Mouse (Mus musculus): Measurements from ENCODE around the gene Slc3a1. TPM values are rescaled to one million over a fixed set of nuclear protein-coding genes. Genes with fewer than 3 reads are reported as not detected.
A peak's percentile ranks its signal among the peaks of the same experiment; 100 is the strongest.

The Slc3a1 gene
- 7.8 and 8.9 TPM in 2 replicates for polyA plus RNA-seq (2015; fragmentation: Nextera tagmentation; extraction: Ambion mirVana)

GRCm38 (mm10) chr17:85028093-85028739, at the start of gene Slc3a1:
Gene Slc3a1 (plus strand): TSS chr17:85028376.
- Histone ChIP-seq H3K9ac (replicated peaks) (no peak within 1 kb of the TSS; the same call in 1 of the 2 replicates), H3K9me3 (ENCODE audit: low read length) (no peaks in the 10 kb centered on the region), H3K4me2 (ENCODE audit: low read depth, low read length) (peak within 1 kb of the TSS; percentile 48), H3K27me3 (ENCODE audit: insufficient read depth, low read length) (no peaks in the 10 kb centered on the region), H3K36me3 (replicated peaks; ENCODE audit: insufficient read depth, low read length) (no peaks in the 10 kb centered on the region), H3K27ac (ENCODE audit: low read depth) (peak within 1 kb of the TSS; percentile 66; the same call in 1 of the 2 replicates), H3K4me3 (ENCODE audit: low read depth, low read length) (peak within 1 kb of the TSS; percentile 11), H3K4me1 (ENCODE audit: insufficient read depth) (peaks cover 12% of the 10 kb centered on the region)
- TF ChIP-seq EP300 (IDR thresholded peaks at IDR 0.05; ENCODE audit: low read depth) (no peak), CTCF (IDR thresholded peaks at IDR 0.05; ENCODE audit: low read depth) (no peak)
- DNase-seq: no peak
- no peak for ATAC-seq
- whole genome bisulfite sequencing (ENCODE audit: insufficient replicate concordance): 82% methylated on average over 20 of the region's 20 CpGs

GRCm38 (mm10) chr17:84981721-84982120, 46.5 kb upstream of the Slc3a1 start:
- H3K4me1 ChIP-seq (ENCODE audit: insufficient read depth): no peaks in the 10 kb centered on the region; the same call in 1 of the 2 replicates
- no peak overlapping the region for H3K4me3 ChIP-seq (ENCODE audit: low read depth, low read length)
- no peaks in the 10 kb centered on the region for H3K27me3 ChIP-seq (ENCODE audit: insufficient read depth, low read length)
- no peak overlapping the region for H3K27ac ChIP-seq (ENCODE audit: low read depth)
- no peak for DNase-seq
- no peak for TF ChIP-seq EP300 (IDR thresholded peaks at IDR 0.05; ENCODE audit: low read depth)
- no peak for TF ChIP-seq CTCF (IDR thresholded peaks at IDR 0.05; ENCODE audit: low read depth)
- no peaks in the 10 kb centered on the region; the same call in 1 of the 2 replicates for H3K36me3 ChIP-seq (replicated peaks; ENCODE audit: insufficient read depth, low read length)
- H3K9me3 ChIP-seq (ENCODE audit: low read length): no peaks in the 10 kb centered on the region
- H3K4me2 ChIP-seq (ENCODE audit: low read depth, low read length): no peak overlapping the region
- ATAC-seq: no peak
- 72% methylated on average over 1 of the region's 1 CpGs for WGBS (ENCODE audit: insufficient replicate concordance)
- no peak overlapping the region for H3K9ac ChIP-seq (replicated peaks)

GRCm38 (mm10) chr17:84982735-84983134, 45.4 kb upstream of the Slc3a1 start:
- TF ChIP-seq CTCF (IDR thresholded peaks at IDR 0.05; ENCODE audit: low read depth) (no peak), EP300 (IDR thresholded peaks at IDR 0.05; ENCODE audit: low read depth) (no peak)

GRCm38 (mm10) chr17:84986368-84986767, 41.8 kb upstream of the Slc3a1 start:
- H3K4me3 ChIP-seq (ENCODE audit: low read depth, low read length): no peak overlapping the region
- no peak overlapping the region for H3K4me2 ChIP-seq (ENCODE audit: low read depth, low read length)
- 76% methylated on average over 5 of the region's 5 CpGs for WGBS (ENCODE audit: insufficient replicate concordance)
- no peak overlapping the region for H3K27ac ChIP-seq (ENCODE audit: low read depth)
- DNase-seq (no peak), ATAC-seq (no peak)
- no peaks in the 10 kb centered on the region for H3K27me3 ChIP-seq (ENCODE audit: insufficient read depth, low read length)
- no peaks in the 10 kb centered on the region for H3K9me3 ChIP-seq (ENCODE audit: low read length)
- peaks cover 15% of the 10 kb centered on the region for H3K4me1 ChIP-seq (ENCODE audit: insufficient read depth)
- no peak overlapping the region for H3K9ac ChIP-seq (replicated peaks)
- no peaks in the 10 kb centered on the region; the same call in 1 of the 2 replicates for H3K36me3 ChIP-seq (replicated peaks; ENCODE audit: insufficient read depth, low read length)
- no peak for TF ChIP-seq EP300 (IDR thresholded peaks at IDR 0.05; ENCODE audit: low read depth)
- no peak for TF ChIP-seq CTCF (IDR thresholded peaks at IDR 0.05; ENCODE audit: low read depth)

More at GRCm38 (mm10) chr17:84982735-84983134, 45.4 kb upstream of the Slc3a1 start:
- Histone ChIP-seq H3K4me2 (ENCODE audit: low read depth, low read length) (no peak overlapping the region), H3K9ac (replicated peaks) (no peak overlapping the region), H3K27me3 (ENCODE audit: insufficient read depth, low read length) (no peaks in the 10 kb centered on the region), H3K27ac (ENCODE audit: low read depth) (no peak overlapping the region), H3K36me3 (replicated peaks; ENCODE audit: insufficient read depth, low read length) (no peaks in the 10 kb centered on the region; the same call in 1 of the 2 replicates), H3K4me3 (ENCODE audit: low read depth, low read length) (no peak overlapping the region), H3K9me3 (ENCODE audit: low read length) (no peaks in the 10 kb centered on the region), H3K4me1 (ENCODE audit: insufficient read depth) (peaks cover 4% of the 10 kb centered on the region)
- no peak; the same call in 1 of the 2 replicates for ATAC-seq
- WGBS (ENCODE audit: insufficient replicate concordance): 75% methylated on average over 2 of the region's 2 CpGs
- DNase-seq: no peak

DNA sequence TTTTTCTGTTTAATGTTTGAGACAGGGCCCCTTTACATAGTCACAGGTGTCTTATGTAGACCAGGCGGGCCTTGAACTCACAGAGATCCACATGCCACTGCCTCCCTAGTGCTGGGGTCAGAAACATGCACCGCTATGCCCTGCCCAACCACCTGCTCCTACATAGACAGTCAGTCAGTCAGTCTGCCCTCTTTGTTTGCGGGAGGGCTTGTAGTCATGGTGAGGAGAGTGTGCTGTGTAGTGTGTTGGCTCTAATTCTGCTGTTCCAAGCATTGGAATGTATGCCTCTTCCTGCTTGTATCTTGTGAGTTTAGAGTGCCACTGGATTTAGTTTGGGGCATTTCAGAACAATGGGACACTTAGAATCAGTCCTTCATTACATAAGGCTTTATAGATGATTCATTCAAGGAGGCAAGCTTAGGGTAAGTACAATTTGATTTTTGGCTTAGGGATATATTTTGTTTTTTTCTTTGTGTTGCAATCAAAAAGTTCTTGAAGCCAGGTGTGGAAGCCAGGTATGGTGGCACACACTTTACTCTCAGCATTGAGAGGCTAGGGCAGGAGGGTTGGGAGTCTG, 40.3 kb upstream of the Slc3a1 start:
- no peaks in the 10 kb centered on the region; the same call in 1 of the 2 replicates for H3K36me3 ChIP-seq (replicated peaks; ENCODE audit: insufficient read depth, low read length)
- peak; percentile 38 for ATAC-seq
- H3K4me1 ChIP-seq (ENCODE audit: insufficient read depth): peaks cover 15% of the 10 kb centered on the region
- H3K27me3 ChIP-seq (ENCODE audit: insufficient read depth, low read length): no peaks in the 10 kb centered on the region
- H3K4me2 ChIP-seq (ENCODE audit: low read depth, low read length): no peak overlapping the region
- TF ChIP-seq CTCF (IDR thresholded peaks at IDR 0.05; ENCODE audit: low read depth): no peak
- no peak for TF ChIP-seq EP300 (IDR thresholded peaks at IDR 0.05; ENCODE audit: low read depth)
- 78% methylated on average over 3 of the region's 3 CpGs for WGBS (ENCODE audit: insufficient replicate concordance)
- H3K9ac ChIP-seq (replicated peaks): no peak overlapping the region
- DNase-seq: no peak
- H3K9me3 ChIP-seq (ENCODE audit: low read length): no peaks in the 10 kb centered on the region
- H3K4me3 ChIP-seq (ENCODE audit: low read depth, low read length): no peak overlapping the region
- no peak overlapping the region for H3K27ac ChIP-seq (ENCODE audit: low read depth)

GRCm38 (mm10) chr17:84988514-84988913, 39.7 kb upstream of the Slc3a1 start:
- H3K4me1 ChIP-seq (ENCODE audit: insufficient read depth): peaks cover 15% of the 10 kb centered on the region
- H3K27me3 ChIP-seq (ENCODE audit: insufficient read depth, low read length): no peaks in the 10 kb centered on the region
- no peak overlapping the region for H3K4me3 ChIP-seq (ENCODE audit: low read depth, low read length)
- H3K4me2 ChIP-seq (ENCODE audit: low read depth, low read length): no peak overlapping the region
- no peaks in the 10 kb centered on the region for H3K9me3 ChIP-seq (ENCODE audit: low read length)
- peaks cover 2% of the 10 kb centered on the region; the same call in 1 of the 2 replicates for H3K36me3 ChIP-seq (replicated peaks; ENCODE audit: insufficient read depth, low read length)
- no peak overlapping the region for H3K9ac ChIP-seq (replicated peaks)
- TF ChIP-seq EP300 (IDR thresholded peaks at IDR 0.05; ENCODE audit: low read depth) (no peak), CTCF (IDR thresholded peaks at IDR 0.05; ENCODE audit: low read depth) (no peak)
- no peak for ATAC-seq
- DNase-seq: no peak
- H3K27ac ChIP-seq (ENCODE audit: low read depth): no peak overlapping the region
